Mouse (Mus musculus): ENCODE measurements around the gene Sema5b.

Gene Sema5b

DNA sequence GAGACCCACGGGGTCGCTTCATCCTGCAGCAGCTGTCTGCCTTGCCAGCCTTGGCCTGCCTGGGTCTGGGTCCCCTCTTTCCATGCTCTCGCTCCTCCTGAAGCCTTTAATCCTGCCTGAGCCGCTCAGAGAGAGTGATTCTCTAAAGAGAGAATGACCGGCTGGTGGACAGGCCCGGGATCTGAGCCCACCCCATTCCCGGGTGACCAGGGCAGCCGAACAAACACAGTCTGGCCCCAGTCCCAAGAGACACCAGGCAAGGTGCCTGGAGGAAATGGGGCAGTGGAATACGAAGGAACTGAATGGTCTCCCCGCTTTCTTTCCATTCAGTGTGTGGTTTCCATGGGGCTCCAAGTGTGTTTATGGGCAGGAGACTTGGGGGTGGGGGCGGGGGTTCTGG lies 50.8 kb downstream of the Sema5b start:
- in situ Hi-C loops (cut with MboI; ENCODE audit: low sequenced_read_pairs): no loop called here

GRCm38 (mm10) chr16:35592274-35593065 lies 51.5 kb downstream of the Sema5b start:
- in situ Hi-C loops (cut with MboI; ENCODE audit: low sequenced_read_pairs): no loop called here

DNA sequence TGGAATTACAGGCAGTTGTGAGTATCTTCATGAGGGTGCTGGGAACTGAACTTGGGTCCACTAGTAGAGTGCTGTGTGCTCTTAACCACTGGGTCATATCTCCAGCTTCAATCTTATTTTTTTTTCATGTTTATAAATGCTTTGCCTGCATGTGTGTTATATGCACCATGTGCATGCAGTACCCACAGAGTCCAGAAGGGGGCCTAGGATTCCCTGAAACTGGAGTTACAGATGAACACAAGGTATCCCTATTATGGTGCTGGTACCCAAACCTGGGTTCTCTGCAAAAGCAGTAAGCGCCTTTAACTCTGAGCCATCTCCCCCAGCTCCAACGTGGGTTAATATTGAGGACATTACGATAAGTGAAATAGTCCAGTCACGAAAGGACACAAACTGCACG lies 52.5 kb downstream of the Sema5b start:
- in situ Hi-C loops (cut with MboI; ENCODE audit: low sequenced_read_pairs): no loop called here

GRCm38 (mm10) chr16:35596241-35596640 lies 55.3 kb downstream of the Sema5b start:
- in situ Hi-C loops (cut with MboI; ENCODE audit: low sequenced_read_pairs): no loop called here

- in situ Hi-C loops (cut with MboI; ENCODE audit: low sequenced_read_pairs): no loop called here
These were observed 55.9 kb downstream of the Sema5b start for GRCm38 (mm10) chr16:35596661-35597350.

DNA sequence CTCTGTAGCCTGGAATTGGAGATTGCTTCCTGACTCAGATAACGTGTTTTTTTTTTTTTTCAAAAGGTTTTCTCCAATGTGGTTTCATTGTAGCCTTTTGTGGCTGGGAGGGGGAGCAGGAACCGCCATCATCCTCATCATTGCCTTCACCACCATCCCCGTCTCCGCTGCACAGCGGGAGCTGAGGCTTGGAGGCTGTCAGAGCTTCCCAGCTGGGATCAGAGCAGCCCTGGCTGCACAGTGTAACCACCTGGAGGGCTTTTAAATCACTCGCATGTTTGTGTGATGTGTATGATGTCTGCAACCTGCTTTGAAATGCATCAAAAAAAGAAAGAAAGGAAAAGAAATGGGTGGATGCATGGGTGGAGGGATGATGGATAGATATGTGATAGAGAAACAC lies 57.0 kb downstream of the Sema5b start:
- in situ Hi-C loops (cut with MboI; ENCODE audit: low sequenced_read_pairs): no loop called here

DNA sequence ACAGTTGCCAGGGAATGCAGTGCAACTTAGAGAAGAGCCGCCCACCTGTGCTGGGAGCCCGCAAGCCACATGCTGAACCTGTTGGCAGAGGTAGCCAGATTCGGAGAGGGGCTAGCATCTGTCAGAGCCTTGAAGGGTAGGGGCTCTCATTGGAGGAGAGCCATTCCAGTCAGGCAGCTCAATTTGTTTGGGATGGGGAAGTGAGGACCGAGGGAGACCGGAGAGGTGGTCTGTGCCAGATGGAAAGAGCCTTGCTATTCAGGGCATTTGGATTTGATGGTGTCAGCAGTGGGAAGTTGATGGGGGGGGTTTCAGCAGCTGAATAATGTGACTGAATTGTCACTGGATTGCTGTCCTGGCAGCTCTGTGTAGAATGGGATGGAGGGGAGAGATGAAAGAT lies 57.9 kb downstream of the Sema5b start:
- in situ Hi-C loops (cut with MboI; ENCODE audit: low sequenced_read_pairs): no loop called here

- in situ Hi-C loops (cut with MboI; ENCODE audit: low sequenced_read_pairs): no loop called here
These were observed 59.3 kb downstream of the Sema5b start for GRCm38 (mm10) chr16:35600282-35600681.

DNA sequence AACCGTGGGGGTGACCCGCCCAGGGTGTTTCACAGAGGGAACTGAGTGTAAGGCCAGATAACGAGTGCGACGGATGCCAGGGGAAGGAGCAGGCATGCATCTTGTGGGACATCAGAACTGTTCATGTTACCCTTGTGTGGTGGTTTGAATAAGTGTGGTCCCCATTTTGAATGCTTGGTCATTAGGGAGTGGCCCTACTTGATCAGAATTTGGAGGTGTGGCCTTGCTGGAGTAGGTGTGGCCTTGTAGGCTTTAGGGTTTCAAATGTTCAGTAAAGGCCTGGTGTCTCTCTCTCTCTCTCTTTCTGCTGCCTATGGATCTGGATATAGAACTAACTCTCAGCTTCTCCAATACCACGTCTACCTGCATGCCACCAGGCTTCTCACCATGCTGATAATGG lies 60.5 kb downstream of the Sema5b start:
- in situ Hi-C loops (cut with MboI; ENCODE audit: low sequenced_read_pairs): no loop called here

- in situ Hi-C loops (cut with MboI; ENCODE audit: low sequenced_read_pairs): no loop called here
These were observed 61.6 kb downstream of the Sema5b start for GRCm38 (mm10) chr16:35602529-35602928.

GRCm38 (mm10) chr16:35603729-35604522 lies 63.0 kb downstream of the Sema5b start:
- in situ Hi-C loops (cut with MboI; ENCODE audit: low sequenced_read_pairs): no loop called here

DNA sequence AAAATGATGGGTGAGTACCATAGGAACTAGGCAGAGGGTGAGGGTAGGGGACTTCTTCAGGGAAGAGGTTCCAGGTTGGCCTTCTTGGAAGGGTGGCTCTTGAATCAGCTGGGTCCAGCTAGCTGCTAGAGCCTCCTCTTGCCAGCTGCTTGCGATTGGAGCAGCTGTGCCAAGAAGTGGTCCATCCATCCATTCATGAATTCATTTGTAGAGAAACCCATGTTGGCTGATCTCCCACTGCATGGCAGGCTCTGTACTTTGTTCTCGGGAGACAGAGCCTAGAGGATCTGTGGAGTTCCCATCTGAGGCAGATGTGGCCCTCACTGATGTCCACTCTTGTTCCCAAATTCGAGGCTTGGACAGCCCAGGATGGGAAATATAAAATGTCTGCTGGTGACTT lies 66.3 kb downstream of the Sema5b start:
- in situ Hi-C loops (cut with MboI; ENCODE audit: low sequenced_read_pairs): no loop called here

GRCm38 (mm10) chr16:35608244-35608643 lies 67.3 kb downstream of the Sema5b start:
- in situ Hi-C loops (cut with MboI; ENCODE audit: low sequenced_read_pairs): no loop called here

DNA sequence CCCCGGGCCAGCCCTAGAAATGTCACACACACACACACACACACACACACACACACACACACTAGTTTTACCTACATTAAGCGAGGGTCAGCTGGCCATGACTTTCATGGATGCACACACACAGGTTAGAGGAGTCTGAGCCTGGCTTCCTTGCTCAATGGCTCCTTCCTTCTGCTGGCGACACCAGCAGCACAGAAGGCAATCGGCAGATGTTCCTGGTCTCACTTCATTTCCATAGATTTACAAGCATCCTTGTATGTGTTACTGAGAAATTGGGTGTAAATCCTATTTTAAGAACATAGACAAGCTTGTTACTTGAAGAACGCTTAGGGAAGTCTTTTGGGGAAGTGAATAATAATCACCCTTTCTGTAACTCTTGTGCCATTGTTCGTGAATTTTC lies 68.6 kb downstream of the Sema5b start:
- in situ Hi-C loops (cut with MboI; ENCODE audit: low sequenced_read_pairs): no loop called here

DNA sequence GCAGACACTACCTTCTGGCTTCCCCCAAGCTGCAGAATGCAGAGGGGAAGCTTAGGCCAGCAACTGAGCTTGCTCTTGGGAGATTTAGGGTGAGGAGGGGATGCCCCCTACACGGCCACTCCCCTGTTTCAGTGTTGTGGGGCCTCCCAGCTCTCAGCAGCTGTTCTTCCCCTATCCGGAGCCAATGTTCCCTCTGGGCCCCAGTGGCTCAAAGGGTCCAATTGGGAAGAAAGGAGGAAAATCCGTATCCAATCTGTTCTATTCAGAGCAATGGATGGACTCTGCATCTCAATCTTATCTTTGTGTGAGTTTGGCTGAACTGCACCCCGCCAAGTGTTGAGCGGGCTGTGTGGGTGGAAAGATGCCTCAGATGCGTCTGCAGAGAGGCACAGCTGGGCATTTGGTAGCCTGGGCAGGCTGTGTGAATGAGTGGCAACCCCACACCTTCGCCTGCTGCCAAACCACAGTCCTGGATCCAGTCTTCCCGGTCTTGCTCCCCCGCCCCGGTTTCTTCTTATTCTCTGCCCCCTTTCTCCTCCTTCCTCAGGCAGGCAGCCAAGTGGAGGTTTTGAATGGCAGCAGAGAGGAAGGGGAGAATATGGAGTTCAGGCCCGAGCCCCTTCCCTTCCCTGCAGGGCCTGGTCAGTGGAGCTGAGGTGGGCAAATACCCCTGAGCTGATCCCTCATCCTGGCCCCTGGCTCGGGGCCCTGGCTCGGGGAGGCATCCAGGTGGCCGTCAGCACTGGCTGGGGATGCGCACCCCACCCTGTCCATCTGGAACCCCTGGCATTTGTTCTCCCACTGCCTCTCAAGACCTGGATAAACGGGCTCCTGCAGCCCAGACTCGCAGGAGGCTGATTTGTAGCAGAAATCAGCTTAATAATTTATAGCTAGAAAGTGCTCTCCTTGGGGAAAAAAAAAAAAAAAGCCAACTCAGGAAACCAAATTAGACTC lies 73.2 kb downstream of the Sema5b start:
- in situ Hi-C loops (cut with MboI; ENCODE audit: low sequenced_read_pairs): no loop called here

GRCm38 (mm10) chr16:35617732-35618131 lies 76.8 kb downstream of the Sema5b start:
- in situ Hi-C loops (cut with MboI; ENCODE audit: low sequenced_read_pairs): no loop called here

DNA sequence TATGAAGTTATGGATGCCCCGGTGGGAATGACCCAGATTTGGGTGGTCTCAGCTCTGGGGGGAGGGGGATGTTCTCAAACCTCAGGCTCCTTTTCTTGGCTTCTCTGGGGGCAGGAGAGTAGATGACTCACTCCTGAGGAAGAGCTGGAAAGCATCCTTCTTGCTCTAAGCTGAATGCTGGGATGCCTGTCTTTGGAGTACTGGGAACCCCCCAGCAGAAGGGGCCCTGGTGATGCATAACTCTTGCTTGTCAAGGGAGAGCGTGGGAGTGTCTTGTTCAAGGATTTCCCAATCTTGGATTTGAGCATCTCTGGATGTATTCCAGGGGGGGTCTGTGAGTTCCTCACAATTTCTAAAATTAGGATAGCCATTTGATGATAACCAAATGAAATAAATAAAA lies 82.1 kb downstream of the Sema5b start:
- in situ Hi-C loops (cut with MboI; ENCODE audit: low sequenced_read_pairs): no loop called here

DNA sequence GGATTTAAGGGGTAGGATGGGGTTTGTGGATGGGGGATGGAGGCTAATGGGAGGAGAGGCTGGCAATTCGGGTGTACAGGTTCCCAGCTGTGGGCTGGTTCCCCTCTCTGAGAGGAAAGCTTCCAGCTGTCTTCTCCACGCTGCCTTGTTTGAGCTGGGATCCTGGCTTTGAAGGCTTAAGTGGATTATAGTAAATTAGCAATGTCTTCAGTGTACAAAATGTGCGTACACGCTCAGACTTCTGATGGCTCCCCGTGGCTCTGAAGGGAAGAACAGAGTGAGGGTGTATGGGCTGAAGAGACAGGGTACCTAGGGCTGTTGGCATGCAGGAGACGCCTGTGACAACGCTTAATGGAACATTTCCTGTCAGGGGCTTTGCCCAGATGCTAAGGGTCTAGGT lies 83.0 kb downstream of the Sema5b start:
- in situ Hi-C loops (cut with MboI; ENCODE audit: low sequenced_read_pairs): no loop called here

GRCm38 (mm10) chr16:35624877-35625276 lies 83.9 kb downstream of the Sema5b start:
- in situ Hi-C loops (cut with MboI; ENCODE audit: low sequenced_read_pairs): no loop called here

GRCm38 (mm10) chr16:35625286-35626020 lies 84.5 kb downstream of the Sema5b start:
- in situ Hi-C loops (cut with MboI; ENCODE audit: low sequenced_read_pairs): no loop called here

Data from CH12F3 (cell line).